Mouse (Mus musculus) megakaryocyte, embryonic 14.5 days (primary cell): ENCODE results near the gene D630023F18Rik. TPM values are rescaled to one million over a fixed set of nuclear protein-coding genes. Genes with fewer than 3 reads are reported as not detected.

Source experiments
- H3K27me3 ChIP-seq: replicated peaks from 2 replicates; pipeline ENCODE3; 2012; ENCODE audit warnings: inconsistent platforms
- H3K36me3 ChIP-seq: replicated peaks from 2 replicates; pipeline ENCODE3; 2012; ENCODE audit warnings: low read length, inconsistent platforms, mixed read lengths
- H3K4me1 ChIP-seq: 2 replicates; pipeline ENCODE4 v1.6.1; 2012; ENCODE audit warnings: inconsistent platforms
- H3K4me3 ChIP-seq: replicated peaks from 2 replicates; pipeline ENCODE3; 2012; ENCODE audit warnings: moderate library complexity, mild to moderate bottlenecking, inconsistent platforms
- H3K9me3 ChIP-seq: 2 replicates; pipeline ENCODE4 v1.6.1; 2012; ENCODE audit warnings: inconsistent platforms
- FLI1 ChIP-seq: IDR thresholded peaks from 2 replicates; pipeline ENCODE4 v1.6.1; 2012; ENCODE audit warnings: low read length, inconsistent platforms, mixed read lengths
- GATA1 ChIP-seq: IDR thresholded peaks from 3 replicates; pipeline ENCODE4 v1.6.1; 2012; ENCODE audit warnings: mixed read lengths, low read length, inconsistent platforms, borderline replicate concordance
- polyA plus RNA-seq: library from polyadenylated mRNA; stranded (reverse); fragments of >175 nt; gene quantifications from 2 replicates; pipeline ENCODE4 v1.2.3, GENCODE M21; 2012; ENCODE audit warnings: low replicate concordance; ENCODE audit not compliant: insufficient read depth

The D630023F18Rik gene
- polyA plus RNA-seq, 1 experiment: not detected

GRCm38 (mm10) chr1:65112807-65113196, 10.2 kb downstream of the D630023F18Rik start:
- TF ChIP-seq FLI1: no peak
- no peak for TF ChIP-seq GATA1
- Histone ChIP-seq H3K36me3 (no peaks in the 10 kb centered on the region), H3K4me1 (peaks cover 32% of the 10 kb centered on the region), H3K27me3 (peaks cover 3% of the 10 kb centered on the region), H3K9me3 (no peaks in the 10 kb centered on the region), H3K4me3 (peak overlapping the region; percentile 78)

GRCm38 (mm10) chr1:65112031-65112806, 10.8 kb downstream of the D630023F18Rik start:
- Histone ChIP-seq H3K36me3 (no peaks in the 10 kb centered on the region), H3K27me3 (peaks cover 3% of the 10 kb centered on the region), H3K4me3 (no peak overlapping the region), H3K9me3 (no peaks in the 10 kb centered on the region), H3K4me1 (peaks cover 34% of the 10 kb centered on the region)
- TF ChIP-seq FLI1 (no peak), GATA1 (no peak)

GRCm38 (mm10) chr1:65109756-65110435, 13.1 kb downstream of the D630023F18Rik start:
- Histone ChIP-seq H3K36me3 (no peaks in the 10 kb centered on the region), H3K4me3 (peak overlapping the region; percentile 8), H3K4me1 (peaks cover 34% of the 10 kb centered on the region), H3K27me3 (peaks cover 3% of the 10 kb centered on the region), H3K9me3 (no peaks in the 10 kb centered on the region)
- TF ChIP-seq GATA1: no peak
- no peak for TF ChIP-seq FLI1

GRCm38 (mm10) chr1:65109196-65109595, 13.8 kb downstream of the D630023F18Rik start:
- Histone ChIP-seq H3K4me3 (no peak overlapping the region), H3K27me3 (peaks cover 5% of the 10 kb centered on the region), H3K9me3 (no peaks in the 10 kb centered on the region), H3K36me3 (no peaks in the 10 kb centered on the region), H3K4me1 (peaks cover 34% of the 10 kb centered on the region)
- TF ChIP-seq FLI1: no peak
- TF ChIP-seq GATA1: no peak

- Histone ChIP-seq H3K9me3 (no peaks in the 10 kb centered on the region), H3K4me3 (no peak overlapping the region), H3K4me1 (peaks cover 26% of the 10 kb centered on the region), H3K36me3 (no peaks in the 10 kb centered on the region), H3K27me3 (peaks cover 5% of the 10 kb centered on the region)
- TF ChIP-seq GATA1: no peak
Observed at GRCm38 (mm10) chr1:65107654-65108279, 15.2 kb downstream of the D630023F18Rik start.

- peaks cover 5% of the 10 kb centered on the region; the same call in 1 of the 2 replicates for H3K4me1 ChIP-seq
- TF ChIP-seq FLI1 (no peak), GATA1 (no peak)
- H3K4me3 ChIP-seq: no peak within 1 kb of the TSS
- H3K27me3 ChIP-seq: peaks cover 2% of the 10 kb centered on the region
- no peaks in the 10 kb centered on the region for H3K36me3 ChIP-seq
- H3K9me3 ChIP-seq: no peaks in the 10 kb centered on the region
Observed at GRCm38 (mm10) chr1:65103273-65103672, 19.7 kb downstream of the D630023F18Rik start, which contains the start of gene Cryga. Gene Cryga, minus strand, starts transcription at chr1:65103373.

GRCm38 (mm10) chr1:65096953-65097352, 26.1 kb downstream of the D630023F18Rik start:
- Histone ChIP-seq H3K9me3 (peaks cover 3% of the 10 kb centered on the region; the same call in 1 of the 2 replicates), H3K27me3 (peaks cover 2% of the 10 kb centered on the region), H3K4me1 (no peaks in the 10 kb centered on the region), H3K4me3 (no peak overlapping the region), H3K36me3 (no peaks in the 10 kb centered on the region)
- TF ChIP-seq GATA1: no peak
- TF ChIP-seq FLI1: no peak

- Histone ChIP-seq H3K9me3 (peaks cover 3% of the 10 kb centered on the region; the same call in 1 of the 2 replicates), H3K4me1 (peaks cover 6% of the 10 kb centered on the region), H3K27me3 (peaks cover 2% of the 10 kb centered on the region), H3K4me3 (no peak overlapping the region), H3K36me3 (no peaks in the 10 kb centered on the region)
- TF ChIP-seq FLI1: no peak
Observed at GRCm38 (mm10) chr1:65091566-65091965, 31.4 kb downstream of the D630023F18Rik start.

- Histone ChIP-seq H3K27me3 (peaks cover 2% of the 10 kb centered on the region), H3K9me3 (peaks cover 3% of the 10 kb centered on the region; the same call in 1 of the 2 replicates), H3K4me1 (peaks cover 6% of the 10 kb centered on the region), H3K4me3 (no peak overlapping the region), H3K36me3 (no peaks in the 10 kb centered on the region)
- TF ChIP-seq FLI1: no peak
- TF ChIP-seq GATA1: no peak
Observed at GRCm38 (mm10) chr1:65090370-65090769, 32.6 kb downstream of the D630023F18Rik start.
